Mouse (Mus musculus) heart, embryonic 14.5 days (tissue): Measurements from ENCODE around the gene Insrr. TPM values are rescaled to one million over a fixed set of nuclear protein-coding genes. Genes with fewer than 3 reads are reported as not detected.

Experiments used
- ATAC-seq: fragments of 200-750 bp; cut with Nextera tagmentation; 2 replicates; pipeline ENCODE4 v1.8.0; 2017; ENCODE audit warnings: low read depth, moderate TSS enrichment; ENCODE audit not compliant: insufficient number of reproducible peaks, insufficient read depth, low FRiP score
- H3K27ac ChIP-seq, 2 experiments: fragments of 200-500 bp in 1 of 2; fragments of 300-500 bp in 1 of 2; sonication (generic) in 1 of 2; replicated peaks in 1 of 2; 2 replicates each; pipeline ENCODE4 v1.5.1; 2012 to 2014; ENCODE audit warnings: low read depth in 2 of 2, low read length in 2 of 2, control low read depth in 1 of 2, mild to moderate bottlenecking in 1 of 2, mixed read lengths in 1 of 2; ENCODE audit not compliant: control insufficient read depth in 1 of 2, insufficient read depth in 1 of 2
- H3K27me3 ChIP-seq: fragments of 300-500 bp; sonication (generic); 2 replicates; pipeline ENCODE4 v1.6.1; 2014; ENCODE audit warnings: mild to moderate bottlenecking, low read length, control low read depth; ENCODE audit not compliant: control insufficient read depth, insufficient read depth
- H3K36me3 ChIP-seq: fragments of 300-500 bp; sonication (generic); 2 replicates; pipeline ENCODE4 v1.6.1; 2014; ENCODE audit warnings: mild to moderate bottlenecking, control low read depth, low read length, mixed read lengths; ENCODE audit not compliant: control insufficient read depth, insufficient read depth
- H3K4me1 ChIP-seq, 2 experiments: fragments of 200-500 bp in 1 of 2; fragments of 300-500 bp in 1 of 2; sonication (generic) in 1 of 2; 2 replicates each; pipeline ENCODE4 v1.6.1; 2012 to 2014; ENCODE audit warnings: low read length in 2 of 2, control low read depth in 1 of 2, mixed read lengths in 1 of 2; ENCODE audit not compliant: control insufficient read depth in 2 of 2, insufficient read depth in 2 of 2
- H3K4me2 ChIP-seq: fragments of 300-500 bp; sonication (generic); 2 replicates; pipeline ENCODE4 v1.6.1; 2014; ENCODE audit warnings: mild to moderate bottlenecking, low read length
- H3K4me3 ChIP-seq, 2 experiments: fragments of 200-500 bp in 1 of 2; fragments of 300-500 bp in 1 of 2; sonication (generic) in 1 of 2; 2 replicates each; pipeline ENCODE4 v1.5.1; 2012 to 2014; ENCODE audit warnings: low read length in 2 of 2, mild to moderate bottlenecking in 2 of 2, control low read depth in 1 of 2, low read depth in 1 of 2, moderate library complexity in 1 of 2; ENCODE audit not compliant: control insufficient read depth in 1 of 2, insufficient read depth in 1 of 2
- H3K9ac ChIP-seq: fragments of 300-500 bp; sonication (generic); 2 replicates; pipeline ENCODE4 v1.6.1; 2014; ENCODE audit warnings: mild to moderate bottlenecking, low read length
- H3K9me3 ChIP-seq: fragments of 300-500 bp; sonication (generic); 2 replicates; pipeline ENCODE4 v1.6.1; 2016; ENCODE audit warnings: low read length, control low read depth; ENCODE audit not compliant: control insufficient read depth
- WGBS: fragments of 180-500 bp; shearing (Covaris S2); extraction: QIAGEN DNeasy Blood & Tissue Kit; methylation state at CpG from one replicate; pipeline ENCODE4 v1.1.7; 2014; 5-methylcytosine and 5-hydroxymethylcytosine counted together
- polyA plus RNA-seq: library from polyadenylated mRNA; unstranded; fragments of >200 nt; fragmentation: Nextera tagmentation; extraction: Ambion mirVana; gene quantifications from 2 replicates; pipeline ENCODE4 v1.2.1, GENCODE M21; 2014

Gene Insrr
- polyA plus RNA-seq, 1 experiment from 2014 or later = 0.08 TPM

- Histone ChIP-seq H3K27me3 (no peaks in the 10 kb centered on the region), H3K36me3 (no peaks in the 10 kb centered on the region), H3K4me1 (no peaks in the 10 kb centered on the region), H3K9ac (no peak overlapping the region), H3K9me3 (no peaks in the 10 kb centered on the region), H3K27ac (no peak overlapping the region), H3K4me3 (no peak overlapping the region), H3K4me2 (no peak overlapping the region)
- no peak for ATAC-seq
- 74% methylated on average over 7 of the region's 7 CpGs for WGBS
These were observed 35.5 kb downstream of the Insrr start for GRCm38 (mm10) chr3:87832109-87832859.

- H3K27me3 ChIP-seq = no peaks in the 10 kb centered on the region
- H3K36me3 ChIP-seq = no peaks in the 10 kb centered on the region
- 64% methylated on average over 5 of the region's 5 CpGs for WGBS
- H3K27ac ChIP-seq = no peak overlapping the region
- H3K4me3 ChIP-seq = no peak overlapping the region
- ATAC-seq = no peak
- no peaks in the 10 kb centered on the region for H3K4me1 ChIP-seq
- H3K9me3 ChIP-seq = no peaks in the 10 kb centered on the region
- H3K4me2 ChIP-seq = no peak overlapping the region
- no peak overlapping the region for H3K9ac ChIP-seq
These were observed 36.7 kb downstream of the Insrr start for GRCm38 (mm10) chr3:87833482-87833881.

DNA sequence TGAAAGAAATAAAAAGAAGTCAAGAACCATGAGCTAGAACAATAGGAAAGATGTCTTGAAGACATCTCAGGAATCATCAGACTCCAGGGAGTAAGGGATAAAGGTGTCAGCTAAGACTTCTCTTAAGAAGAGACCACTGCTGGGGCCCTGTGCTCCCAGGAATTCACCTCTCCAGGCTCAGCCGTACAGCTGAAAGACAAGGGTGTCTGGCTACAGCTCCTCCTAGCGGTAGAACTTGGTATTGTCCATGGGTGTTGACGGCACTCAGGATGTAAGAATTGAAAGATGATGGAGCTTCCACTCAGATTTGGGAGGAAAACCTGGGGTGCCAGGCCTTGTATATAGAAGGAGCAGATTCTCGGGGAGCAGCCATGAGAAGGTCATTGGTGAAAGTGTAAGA, 41.9 kb downstream of the Insrr start:
- WGBS = 3% methylated on average over 4 of the region's 4 CpGs
- H3K27ac ChIP-seq = no peak overlapping the region
- no peak for ATAC-seq

GRCm38 (mm10) chr3:87840858-87841257, 44.1 kb downstream of the Insrr start:
- H3K27ac ChIP-seq = no peak overlapping the region
- H3K9me3 ChIP-seq = no peaks in the 10 kb centered on the region
- no peaks in the 10 kb centered on the region for H3K36me3 ChIP-seq
- peaks cover 3% of the 10 kb centered on the region; the same call in 1 of the 2 replicates for H3K27me3 ChIP-seq
- no peaks in the 10 kb centered on the region for H3K4me1 ChIP-seq
- H3K4me3 ChIP-seq = no peak overlapping the region
- H3K4me2 ChIP-seq = no peak overlapping the region
- no peak for ATAC-seq
- H3K9ac ChIP-seq = no peak overlapping the region

More for the DNA sequence above, 41.9 kb downstream of the Insrr start:
- H3K27me3 ChIP-seq = peaks cover 3% of the 10 kb centered on the region; the same call in 1 of the 2 replicates
- H3K9ac ChIP-seq = no peak overlapping the region
- no peak overlapping the region for H3K4me2 ChIP-seq
- no peaks in the 10 kb centered on the region for H3K4me1 ChIP-seq
- H3K9me3 ChIP-seq = no peaks in the 10 kb centered on the region
- no peaks in the 10 kb centered on the region for H3K36me3 ChIP-seq
- no peak overlapping the region for H3K4me3 ChIP-seq

GRCm38 (mm10) chr3:87844981-87845380, 48.2 kb downstream of the Insrr start:
- no peak for ATAC-seq
- H3K9me3 ChIP-seq = no peaks in the 10 kb centered on the region
- WGBS = 69% methylated on average over 4 of the region's 4 CpGs
- H3K27me3 ChIP-seq = no peaks in the 10 kb centered on the region
- H3K36me3 ChIP-seq = no peaks in the 10 kb centered on the region
- no peak overlapping the region for H3K4me2 ChIP-seq
- no peak overlapping the region for H3K4me3 ChIP-seq
- no peak overlapping the region for H3K27ac ChIP-seq
- no peak overlapping the region for H3K9ac ChIP-seq
- peaks cover 2 to 4% of the 10 kb centered on the region in 2 experiments; a peak in 1 of 4 replicates for H3K4me1 ChIP-seq

- WGBS = 63% methylated on average over 4 of the region's 4 CpGs
These were observed 49.4 kb downstream of the Insrr start for GRCm38 (mm10) chr3:87846186-87846585.

DNA sequence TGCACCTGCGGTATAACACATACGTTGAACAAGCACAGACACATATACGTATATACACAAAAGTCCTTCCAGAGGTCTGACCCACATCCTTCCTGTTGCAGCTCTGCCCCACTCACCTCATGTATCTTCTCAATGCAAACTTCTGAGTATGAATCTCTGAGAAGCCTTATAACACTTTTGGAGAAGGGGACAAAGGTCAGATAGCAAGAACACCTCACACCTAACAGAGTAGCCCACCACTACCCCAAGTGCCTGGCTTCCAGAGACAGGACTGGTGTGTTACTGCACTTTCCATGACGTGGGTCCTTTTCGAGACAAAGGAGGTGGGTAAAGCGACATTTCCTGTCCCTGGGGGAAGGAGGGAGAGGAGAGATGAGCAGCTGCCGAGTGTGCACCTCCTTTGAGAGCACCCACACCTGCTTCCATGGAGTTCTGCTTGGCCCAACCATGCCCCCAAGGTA, 49.9 kb downstream of the Insrr start, which contains the start of gene Sh2d2a:
Sh2d2a (plus strand) TSS at position 106 of the 461 bp plus-strand sequence.
- no peak within 1 kb of the TSS for H3K9ac ChIP-seq
- no peak within 1 kb of the TSS for H3K4me2 ChIP-seq
- no peak within 1 kb of the TSS for H3K27ac ChIP-seq
- no peak within 1 kb of the TSS for H3K4me3 ChIP-seq
- H3K4me1 ChIP-seq = peaks cover 2 to 4% of the 10 kb centered on the region in 2 experiments; a peak in 1 of 4 replicates
- no peaks in the 10 kb centered on the region for H3K9me3 ChIP-seq
- H3K36me3 ChIP-seq = no peaks in the 10 kb centered on the region
- no peaks in the 10 kb centered on the region for H3K27me3 ChIP-seq
- no peak for ATAC-seq
- WGBS = 61% methylated on average over 7 of the region's 7 CpGs

More at GRCm38 (mm10) chr3:87846186-87846585, 49.4 kb downstream of the Insrr start:
- H3K36me3 ChIP-seq = no peaks in the 10 kb centered on the region
- no peak overlapping the region for H3K4me2 ChIP-seq
- H3K4me1 ChIP-seq = peaks cover 2 to 4% of the 10 kb centered on the region in 2 experiments; a peak in 1 of 4 replicates
- ATAC-seq = no peak
- H3K27me3 ChIP-seq = no peaks in the 10 kb centered on the region
- no peak overlapping the region for H3K9ac ChIP-seq
- H3K4me3 ChIP-seq = no peak overlapping the region
- H3K27ac ChIP-seq = no peak overlapping the region
- H3K9me3 ChIP-seq = no peaks in the 10 kb centered on the region
